Mouse (Mus musculus) embryonic fibroblast, embryonic 13.5 days (primary cell): ENCODE results near the gene Olfr272.

Source experiments
- CTCF ChIP-seq: IDR thresholded peaks from 2 replicates; pipeline ENCODE4 v1.5.1; 2011; ENCODE audit warnings: mild to moderate bottlenecking, control low read depth, low read length, moderate library complexity, borderline replicate concordance; ENCODE audit not compliant: insufficient read depth
- POLR2A ChIP-seq: IDR thresholded peaks from 2 replicates; pipeline ENCODE4 v1.6.1; 2011; ENCODE audit warnings: low read depth, mild to moderate bottlenecking, control low read depth, low read length, moderate library complexity

- TF ChIP-seq CTCF = no peak
- TF ChIP-seq POLR2A = no peak
These were observed 45.3 kb upstream of the Olfr272 start, which contains the start of gene Olfr270 for GRCm38 (mm10) chr4:52964247-52964646.
